Mouse (Mus musculus): ENCODE measurements around the gene Car9. TPM values are rescaled to one million over a fixed set of nuclear protein-coding genes. Genes with fewer than 3 reads are reported as not detected.

Car9 gene
- polyA plus RNA-seq, 1 experiment from 2014 or later = 2.3 TPM

DNA sequence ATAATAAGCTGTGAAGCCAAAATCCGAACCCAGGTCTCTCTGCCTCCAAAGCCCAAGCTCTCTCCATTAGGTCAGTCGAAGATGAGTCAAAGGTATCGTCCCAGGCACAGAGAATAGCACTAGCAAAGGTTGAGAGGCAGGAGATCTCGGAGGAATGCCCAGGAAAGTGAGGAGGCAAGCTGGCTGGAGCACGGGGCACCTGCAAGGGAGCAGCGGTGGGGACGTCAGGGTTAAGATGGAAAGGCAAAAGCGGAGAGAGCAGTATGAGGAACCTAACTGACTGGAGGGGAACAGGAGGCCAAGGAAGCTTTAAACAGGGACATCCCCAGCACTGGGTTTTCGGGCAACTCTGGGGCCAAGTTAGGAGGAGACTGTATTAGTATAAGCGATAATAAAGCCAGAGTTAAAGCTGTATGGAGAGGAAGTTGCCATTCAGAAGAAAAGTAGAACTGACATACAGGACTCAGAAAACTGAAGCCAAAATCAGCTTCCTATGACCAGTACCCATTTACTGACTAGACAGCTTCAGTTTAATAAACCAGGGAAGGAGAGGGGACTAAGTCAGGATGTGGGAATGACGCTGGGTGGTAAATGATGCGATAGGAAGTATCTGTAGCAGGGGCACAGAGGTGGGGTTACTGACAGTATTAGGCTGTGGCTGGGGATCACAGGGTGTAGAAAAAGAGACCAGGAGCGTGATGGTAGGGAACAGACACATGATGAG is 52.9 kb downstream of the Car9 start:
- 82% methylated on average over 13 of the region's 13 CpGs for WGBS
- H3K27me3 ChIP-seq = no peaks in the 10 kb centered on the region
- ATAC-seq (ENCODE audit: low FRiP score, low read depth) = no peak
- peak overlapping the region; percentile 92 for H3K4me3 ChIP-seq
- H3K4me2 ChIP-seq (replicated peaks) = peak overlapping the region; percentile 91
- peak overlapping the region; percentile 56; the same call in 1 of the 2 replicates for H3K9ac ChIP-seq
- peak overlapping the region; percentile 81; the same call in 1 of the 2 replicates for H3K27ac ChIP-seq
- peaks cover 58% of the 10 kb centered on the region for H3K4me1 ChIP-seq
- no peaks in the 10 kb centered on the region for H3K9me3 ChIP-seq
- H3K36me3 ChIP-seq = peaks cover 34% of the 10 kb centered on the region

GRCm38 (mm10) chr4:43560243-43560611 is 53.5 kb downstream of the Car9 start:
- peaks cover 58% of the 10 kb centered on the region for H3K4me1 ChIP-seq

GRCm38 (mm10) chr4:43560976-43561375 is 54.2 kb downstream of the Car9 start:
- H3K4me1 ChIP-seq = peaks cover 58% of the 10 kb centered on the region
- ATAC-seq (ENCODE audit: low FRiP score, low read depth) = no peak
- H3K27ac ChIP-seq = peak overlapping the region; percentile 99; the same call in 1 of the 2 replicates
- no peaks in the 10 kb centered on the region for H3K27me3 ChIP-seq
- H3K9me3 ChIP-seq = no peaks in the 10 kb centered on the region
- H3K4me2 ChIP-seq (replicated peaks) = peak overlapping the region; percentile 91
- H3K9ac ChIP-seq = peak overlapping the region; percentile 93
- H3K4me3 ChIP-seq = peak overlapping the region; percentile 92
- WGBS = 19% methylated on average over 2 of the region's 2 CpGs
- peaks cover 34% of the 10 kb centered on the region for H3K36me3 ChIP-seq

More at GRCm38 (mm10) chr4:43560243-43560611, 53.5 kb downstream of the Car9 start:
- WGBS = 42% methylated on average over 6 of the region's 6 CpGs
- H3K9ac ChIP-seq = peak overlapping the region; percentile 56; the same call in 1 of the 2 replicates
- peak overlapping the region; percentile 91 for H3K4me2 ChIP-seq (replicated peaks)
- H3K27me3 ChIP-seq = no peaks in the 10 kb centered on the region
- peaks cover 34% of the 10 kb centered on the region for H3K36me3 ChIP-seq
- no peaks in the 10 kb centered on the region for H3K9me3 ChIP-seq
- H3K4me3 ChIP-seq = peak overlapping the region; percentile 92
- H3K27ac ChIP-seq = no peak overlapping the region
- ATAC-seq (ENCODE audit: low FRiP score, low read depth) = no peak

DNA sequence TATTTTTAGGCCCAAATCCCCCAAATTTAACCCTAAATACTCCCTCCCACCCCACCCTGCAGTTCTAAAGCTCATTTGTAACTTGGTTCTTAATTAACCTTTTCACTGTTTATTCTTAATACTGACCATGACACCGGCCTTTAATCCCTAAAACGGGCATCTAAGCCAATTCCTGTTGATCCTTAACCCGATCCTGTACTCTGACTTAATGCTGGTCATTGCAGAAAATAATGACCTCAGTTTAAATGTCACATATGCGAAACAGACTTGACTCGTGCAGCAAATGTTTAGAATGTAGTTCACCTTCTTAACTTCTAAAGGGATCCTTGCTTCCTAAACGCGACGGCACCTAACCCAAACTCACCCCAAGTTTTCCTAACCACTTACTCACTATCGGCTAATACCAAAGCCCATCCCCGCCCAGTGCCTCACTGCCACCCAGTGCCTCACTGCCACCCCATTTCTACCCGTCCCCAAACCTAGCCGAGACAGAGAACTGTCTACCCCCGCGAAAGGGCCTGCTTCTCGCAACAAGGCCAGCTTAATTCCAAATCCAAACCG is 54.8 kb downstream of the Car9 start:
- Histone ChIP-seq H3K9ac (peak overlapping the region; percentile 93), H3K36me3 (peaks cover 34% of the 10 kb centered on the region), H3K4me3 (peak overlapping the region; percentile 92), H3K4me2 (replicated peaks) (peak overlapping the region; percentile 91), H3K9me3 (no peaks in the 10 kb centered on the region), H3K27ac (peak overlapping the region; percentile 99), H3K27me3 (no peaks in the 10 kb centered on the region), H3K4me1 (peaks cover 58% of the 10 kb centered on the region)
- peak; percentile 5; the same call in 1 of the 2 replicates for ATAC-seq (ENCODE audit: low FRiP score, low read depth)
- under 1% methylated on average over 16 of the region's 16 CpGs for WGBS

DNA sequence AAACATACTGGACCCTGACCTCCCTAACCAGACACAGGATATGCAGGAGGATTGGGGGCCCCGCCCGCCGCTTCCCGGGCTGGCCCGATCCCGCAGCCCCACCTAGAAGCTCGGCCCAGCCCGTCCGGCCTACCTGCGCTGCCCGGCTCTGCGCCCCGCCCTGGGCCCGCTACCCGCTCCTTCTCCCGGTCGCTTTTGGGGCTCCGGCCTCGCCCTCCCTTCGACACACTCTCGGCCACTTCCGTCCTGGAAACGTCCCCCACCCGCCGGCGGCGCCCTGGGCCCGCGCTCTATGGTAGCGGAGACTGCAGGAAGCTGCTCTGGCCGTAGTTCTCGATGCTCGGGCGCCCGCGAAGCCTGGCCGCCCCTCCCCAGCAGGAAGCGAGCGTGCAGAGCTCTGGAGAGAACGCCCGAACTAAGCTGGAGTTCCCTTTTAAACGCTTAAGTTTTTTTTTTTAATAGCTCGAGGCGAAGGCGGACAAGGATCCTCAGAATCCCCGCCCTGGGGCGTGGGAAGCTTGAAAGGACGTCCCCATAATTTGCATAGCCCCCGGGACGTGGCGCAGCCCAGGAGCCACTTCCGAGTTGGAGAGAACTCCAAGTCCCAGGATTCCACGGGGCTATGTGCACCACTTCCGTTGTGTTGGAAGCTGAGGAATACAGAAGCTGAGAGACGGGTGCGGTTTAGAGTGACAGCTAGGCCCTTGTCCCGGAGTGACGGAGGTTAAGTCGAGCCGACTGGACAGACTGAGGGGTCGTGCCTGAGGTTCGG is 55.4 kb downstream of the Car9 start, which contains the start of the genes Creb3 and Tln1:
TSS of gene Creb3 (plus strand) at position 336 of the 772 bp plus-strand sequence.
TSS of gene Tln1 (minus strand) at position 695 of the 772 bp plus-strand sequence.
- no peaks in the 10 kb centered on the region for H3K9me3 ChIP-seq
- H3K4me2 ChIP-seq (replicated peaks) = peak within 1 kb of the TSS; percentile 91
- ATAC-seq (ENCODE audit: low FRiP score, low read depth) = peak; percentile 94
- H3K4me3 ChIP-seq = peak within 1 kb of the TSS; percentile 92
- under 1% methylated on average over 62 of the region's 62 CpGs for WGBS
- no peaks in the 10 kb centered on the region for H3K27me3 ChIP-seq
- H3K27ac ChIP-seq = peak within 1 kb of the TSS; percentile 99
- peak within 1 kb of the TSS; percentile 93 for H3K9ac ChIP-seq
- H3K36me3 ChIP-seq = peaks cover 34% of the 10 kb centered on the region
- peaks cover 55% of the 10 kb centered on the region for H3K4me1 ChIP-seq

DNA sequence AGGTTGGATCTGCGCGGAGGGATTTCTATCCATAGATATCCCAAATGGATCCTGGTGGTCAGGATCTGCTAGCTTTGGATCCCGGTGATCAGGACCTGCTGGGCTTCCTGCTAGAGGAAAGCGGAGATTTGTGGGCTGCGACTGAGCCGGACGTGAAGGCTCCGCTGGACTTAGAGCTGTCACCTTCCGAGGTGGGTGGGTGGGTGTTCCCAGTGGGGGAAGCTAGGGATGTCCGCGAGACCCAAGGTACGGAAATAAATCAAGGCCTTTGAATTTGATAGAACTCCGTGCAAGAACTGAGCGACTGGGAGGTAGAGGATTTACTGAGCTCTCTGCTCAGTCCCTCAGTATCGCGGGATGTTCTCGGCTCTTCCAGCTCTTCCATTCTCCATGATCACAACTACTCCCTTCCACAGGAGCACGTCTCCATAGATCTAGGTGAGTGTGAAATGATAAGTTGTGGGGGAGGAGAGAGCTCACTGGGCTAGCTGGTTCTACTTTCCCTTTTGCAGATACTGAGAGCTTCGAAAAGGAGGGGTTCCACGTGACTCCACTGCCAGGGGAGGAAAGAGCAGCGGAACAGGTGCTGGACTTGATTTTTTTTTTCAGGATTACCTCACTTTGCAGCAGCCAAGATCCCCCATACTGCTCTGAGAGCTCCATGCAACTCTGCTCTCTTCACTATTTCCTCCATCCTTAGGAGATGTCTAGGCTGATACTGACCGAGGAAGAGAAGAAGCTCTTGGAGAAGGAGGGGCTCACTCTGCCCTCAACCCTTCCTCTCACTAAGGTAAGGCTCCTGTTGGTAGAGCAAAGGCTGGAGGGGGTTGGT is 56.2 kb downstream of the Car9 start:
- ATAC-seq (ENCODE audit: low FRiP score, low read depth) = no peak
- H3K4me3 ChIP-seq = peak overlapping the region; percentile 92
- WGBS = 5% methylated on average over 22 of the region's 22 CpGs

More for the DNA sequence above, 56.2 kb downstream of the Car9 start:
- H3K4me2 ChIP-seq (replicated peaks) = peak overlapping the region; percentile 91
- H3K9me3 ChIP-seq = no peaks in the 10 kb centered on the region
- H3K9ac ChIP-seq = peak overlapping the region; percentile 93
- no peaks in the 10 kb centered on the region for H3K27me3 ChIP-seq
- H3K36me3 ChIP-seq = peaks cover 40% of the 10 kb centered on the region
- peaks cover 47% of the 10 kb centered on the region for H3K4me1 ChIP-seq
- H3K27ac ChIP-seq = peak overlapping the region; percentile 99

Other genes starting within 250 kb of the Car9 start
- gene Atp8b5, start 239.8 kb upstream of the Car9 start, polyA plus RNA-seq (2015; fragmentation: Nextera tagmentation; extraction: Ambion mirVana) = 0.70 and 0.71 TPM in 2 replicates
- gene Rusc2, start 125.0 kb upstream of the Car9 start, polyA plus RNA-seq (2015; fragmentation: Nextera tagmentation; extraction: Ambion mirVana) = 13.1 and 14.7 TPM in 2 replicates
- gene Fam166b, start 77.8 kb upstream of the Car9 start, polyA plus RNA-seq (2015; fragmentation: Nextera tagmentation; extraction: Ambion mirVana) = not detected in 2 replicates
- gene Tesk1, start 65.0 kb upstream of the Car9 start, polyA plus RNA-seq (2015; fragmentation: Nextera tagmentation; extraction: Ambion mirVana) = 7.7 and 10.3 TPM in 2 replicates
- gene Cd72, start 52.3 kb upstream of the Car9 start, polyA plus RNA-seq (2015; fragmentation: Nextera tagmentation; extraction: Ambion mirVana) = 3.0 and 4.2 TPM in 2 replicates
- not detected in 2 replicates for gene Sit1, start 23.2 kb upstream of the Car9 start, polyA plus RNA-seq (2015; fragmentation: Nextera tagmentation; extraction: Ambion mirVana)
- gene Ccdc107, start 14.1 kb upstream of the Car9 start, polyA plus RNA-seq (2015; fragmentation: Nextera tagmentation; extraction: Ambion mirVana) = 71.6 and 74.3 TPM in 2 replicates
- 43.8 and 47.3 TPM in 2 replicates for gene Arhgef39, start 7.3 kb upstream of the Car9 start, polyA plus RNA-seq (2015; fragmentation: Nextera tagmentation; extraction: Ambion mirVana)
- gene Tpm2, start 16.8 kb downstream of the Car9 start, polyA plus RNA-seq (2015; fragmentation: Nextera tagmentation; extraction: Ambion mirVana) = 370 and 372 TPM in 2 replicates
- 58.7 and 60.0 TPM in 2 replicates for gene Creb3, start 55.4 kb downstream of the Car9 start, polyA plus RNA-seq (2015; fragmentation: Nextera tagmentation; extraction: Ambion mirVana)
- gene Tln1, start 55.7 kb downstream of the Car9 start, polyA plus RNA-seq (2015; fragmentation: Nextera tagmentation; extraction: Ambion mirVana) = 60.4 and 63.6 TPM in 2 replicates
- 35.0 and 38.5 TPM in 2 replicates for gene Rgp1, start 71.7 kb downstream of the Car9 start, polyA plus RNA-seq (2015; fragmentation: Nextera tagmentation; extraction: Ambion mirVana)
- 26.9 and 27.0 TPM in 2 replicates for gene Gba2, start 71.9 kb downstream of the Car9 start, polyA plus RNA-seq (2015; fragmentation: Nextera tagmentation; extraction: Ambion mirVana)
- gene Msmp, start 77.5 kb downstream of the Car9 start, polyA plus RNA-seq (2015; fragmentation: Nextera tagmentation; extraction: Ambion mirVana) = 1.4 and 2.2 TPM in 2 replicates
- gene Npr2, start 125.0 kb downstream of the Car9 start, polyA plus RNA-seq (2015; fragmentation: Nextera tagmentation; extraction: Ambion mirVana) = 18.7 and 20.2 TPM in 2 replicates
- gene Spag8, start 146.6 kb downstream of the Car9 start, polyA plus RNA-seq (2015; fragmentation: Nextera tagmentation; extraction: Ambion mirVana) = 0.84 and 1.00 TPM in 2 replicates
- 78.3 and 90.2 TPM in 2 replicates for gene Hint2, start 149.5 kb downstream of the Car9 start, polyA plus RNA-seq (2015; fragmentation: Nextera tagmentation; extraction: Ambion mirVana)
- gene Tmem8b, start 162.0 kb downstream of the Car9 start, polyA plus RNA-seq (2015; fragmentation: Nextera tagmentation; extraction: Ambion mirVana) = 7.8 and 8.2 TPM in 2 replicates
- 2.5 and 2.6 TPM in 2 replicates for gene Fam221b, start 162.2 kb downstream of the Car9 start, polyA plus RNA-seq (2015; fragmentation: Nextera tagmentation; extraction: Ambion mirVana)
- gene Olfr70, start 193.8 kb downstream of the Car9 start, polyA plus RNA-seq (2015; fragmentation: Nextera tagmentation; extraction: Ambion mirVana) = not detected in 2 replicates
- gene Olfr71, start 203.3 kb downstream of the Car9 start, polyA plus RNA-seq (2015; fragmentation: Nextera tagmentation; extraction: Ambion mirVana) = not detected in 2 replicates
- gene Hrct1, start 220.2 kb downstream of the Car9 start, polyA plus RNA-seq (2015; fragmentation: Nextera tagmentation; extraction: Ambion mirVana) = 1.7 and 2.3 TPM in 2 replicates
- 0.33 and 0.63 TPM in 2 replicates for gene Spaar, start 223.1 kb downstream of the Car9 start, polyA plus RNA-seq (2015; fragmentation: Nextera tagmentation; extraction: Ambion mirVana)

All from limb, embryonic 13.5 days (tissue).